Mouse (Mus musculus) adrenal gland, adult 18-20 months (tissue): ENCODE data around the gene Syce1l. TPM values are rescaled to one million over a fixed set of nuclear protein-coding genes. Genes with fewer than 3 reads are reported as not detected.

Source experiments
- DNase-seq, 2 experiments: peaks; one replicate each; pipeline ENCODE4 v3.0.0; 2021 to 2022; ENCODE audit warnings: low spot score in 2 of 2
- long read RNA-seq, 2 experiments: library from polyadenylated mRNA; stranded (forward); transcript quantifications; one replicate each; pipeline ENCODE4 v2.0.0; 2021
- total RNA-seq, 2 experiments: library from RNA; stranded (reverse); gene quantifications; 1 replicate in 1 of 2; 2 replicates in 1 of 2; pipeline ENCODE4 v1.2.3; 2021

The Syce1l gene
- total RNA-seq = not detected
- long read RNA-seq, experiment 1, partial matches to known transcripts = 0 of 1 reads
- long read RNA-seq, experiment 1, other reads (novel, unspliced or antisense) = 1 of 1 reads
- long read RNA-seq, experiment 2, partial matches to known transcripts = 0 of 1 reads
- long read RNA-seq, experiment 2, other reads (novel, unspliced or antisense) = 1 of 1 reads

GRCm38 (mm10) chr8:113642926-113643325, at the start of gene Syce1l:
Gene Syce1l, plus strand, starts transcription at chr8:113643213.
- DNase-seq = no peak

- DNase-seq = no peak
Observed at GRCm38 (mm10) chr8:113598401-113598800, 44.6 kb upstream of the Syce1l start.

- no peak for DNase-seq
Observed at GRCm38 (mm10) chr8:113632634-113633033, 10.4 kb upstream of the Syce1l start.

GRCm38 (mm10) chr8:113634161-113634560, 8.9 kb upstream of the Syce1l start:
- no peak for DNase-seq

GRCm38 (mm10) chr8:113634670-113635591, 8.1 kb upstream of the Syce1l start, which contains the start of gene Mon1b:
Gene Mon1b, plus strand, starts transcription at chr8:113635587.
- DNase-seq = peak; percentile 98

GRCm38 (mm10) chr8:113635592-113636279, 7.3 kb upstream of the Syce1l start:
- DNase-seq = peak in 1 of 2 experiments; percentile 42

- DNase-seq = no peak
Observed at GRCm38 (mm10) chr8:113636280-113636628, 6.8 kb upstream of the Syce1l start.

- no peak for DNase-seq
Observed at GRCm38 (mm10) chr8:113640357-113640756, 2.7 kb upstream of the Syce1l start.

GRCm38 (mm10) chr8:113643479-113644210, 632 bp downstream of the Syce1l start:
- DNase-seq = no peak

GRCm38 (mm10) chr8:113645220-113645619, 2.2 kb downstream of the Syce1l start:
- no peak for DNase-seq

GRCm38 (mm10) chr8:113652450-113652849, 9.4 kb downstream of the Syce1l start:
- DNase-seq = no peak

GRCm38 (mm10) chr8:113653151-113653550, 10.1 kb downstream of the Syce1l start:
- DNase-seq = no peak

GRCm38 (mm10) chr8:113656154-113656553, 13.1 kb downstream of the Syce1l start:
- DNase-seq = no peak

GRCm38 (mm10) chr8:113656681-113657298, 13.8 kb downstream of the Syce1l start:
- no peak for DNase-seq

- DNase-seq = no peak
Observed at GRCm38 (mm10) chr8:113660128-113660527, 17.1 kb downstream of the Syce1l start.

- DNase-seq = peak; percentile 73 to 74
Observed at GRCm38 (mm10) chr8:113664544-113664943, 21.5 kb downstream of the Syce1l start.

- DNase-seq = no peak
Observed at GRCm38 (mm10) chr8:113665036-113665435, 22.0 kb downstream of the Syce1l start.

- DNase-seq = no peak
Observed at GRCm38 (mm10) chr8:113665951-113666350, 22.9 kb downstream of the Syce1l start.

- no peak for DNase-seq
Observed at GRCm38 (mm10) chr8:113666714-113667432, 23.9 kb downstream of the Syce1l start.

- DNase-seq = no peak
Observed at GRCm38 (mm10) chr8:113669924-113670323, 26.9 kb downstream of the Syce1l start.
